Mouse (Mus musculus): ENCODE results near the gene Gpr50. TPM values are rescaled to one million over a fixed set of nuclear protein-coding genes. Genes with fewer than 3 reads are reported as not detected.

Gene Gpr50
- not detected for polyA plus RNA-seq (2014; fragmentation: Illumina TruSeq; extraction: RNeasy Lipid Tissue Mini Kit (QIAGEN cat#74804); ENCODE audit: low replicate concordance)

GRCm38 (mm10) chrX:71663374-71663773, at the start of gene Gpr50:
Gene Gpr50 (plus strand): TSS chrX:71663667.

Other genes starting within 250 kb of the Gpr50 start
- 3.4 TPM for gene Cd99l2, start 170.8 kb upstream of the Gpr50 start, polyA plus RNA-seq (2014; fragmentation: Illumina TruSeq; extraction: RNeasy Lipid Tissue Mini Kit (QIAGEN cat#74804); ENCODE audit: low replicate concordance)
- 179 TPM for gene Hmgb3, start 107.7 kb upstream of the Gpr50 start, polyA plus RNA-seq (2014; fragmentation: Illumina TruSeq; extraction: RNeasy Lipid Tissue Mini Kit (QIAGEN cat#74804); ENCODE audit: low replicate concordance)
- 54.4 TPM for gene Vma21, start 152.3 kb downstream of the Gpr50 start, polyA plus RNA-seq (2014; fragmentation: Illumina TruSeq; extraction: RNeasy Lipid Tissue Mini Kit (QIAGEN cat#74804); ENCODE audit: low replicate concordance)